Mouse (Mus musculus) liver, embryonic 14.5 days (tissue): ENCODE measurements around the gene Sash1. TPM values are rescaled to one million over a fixed set of nuclear protein-coding genes. Genes with fewer than 3 reads are reported as not detected.

Experiments used
- ATAC-seq: fragments of 200-750 bp; cut with Nextera tagmentation; 2 replicates; pipeline ENCODE4 v1.8.0; 2017; ENCODE audit warnings: moderate number of reproducible peaks, mild to moderate bottlenecking, moderate library complexity; ENCODE audit not compliant: insufficient read depth
- DNase-seq, 3 experiments: peaks; one replicate each; pipeline ENCODE4 v3.0.0-alpha.2; 2012 to 2013; ENCODE audit warnings: low read depth in 3 of 3, low spot score in 3 of 3
- H3K27ac ChIP-seq: fragments of 300-500 bp; sonication (generic); 2 replicates; pipeline ENCODE4 v1.5.1; 2014; ENCODE audit warnings: moderate library complexity, mild to moderate bottlenecking, control low read depth, inconsistent platforms
- H3K27me3 ChIP-seq: fragments of 300-500 bp; sonication (generic); 2 replicates; pipeline ENCODE4 v1.6.1; 2014; ENCODE audit warnings: mild to moderate bottlenecking, low read length, moderate library complexity; ENCODE audit not compliant: control insufficient read depth, insufficient read depth
- H3K36me3 ChIP-seq: fragments of 300-500 bp; sonication (generic); replicated peaks from 2 replicates; pipeline ENCODE4 v1.6.1; 2014; ENCODE audit warnings: low read depth; ENCODE audit not compliant: control insufficient read depth, insufficient read depth
- H3K4me1 ChIP-seq, 2 experiments: fragments of 200-500 bp in 1 of 2; fragments of 300-500 bp in 1 of 2; sonication (generic) in 1 of 2; replicated peaks; 2 replicates each; pipeline ENCODE4 v1.6.1; 2012 to 2014; ENCODE audit warnings: antibody characterized with exemption in 1 of 2, inconsistent platforms in 1 of 2, low read length in 1 of 2; ENCODE audit not compliant: control insufficient read depth in 2 of 2, insufficient read depth in 2 of 2
- H3K4me2 ChIP-seq: fragments of 300-500 bp; sonication (generic); 2 replicates; pipeline ENCODE4 v1.6.1; 2014; ENCODE audit warnings: low read depth, mild to moderate bottlenecking, control low read depth, moderate library complexity
- H3K4me3 ChIP-seq, 2 experiments: fragments of 200-500 bp in 1 of 2; fragments of 300-500 bp in 1 of 2; sonication (generic) in 1 of 2; 2 replicates each; pipeline ENCODE4 v1.5.1; 2012 to 2014; ENCODE audit warnings: low read depth in 2 of 2, low read length in 2 of 2, mild to moderate bottlenecking in 2 of 2, control low read depth in 1 of 2, inconsistent platforms in 1 of 2, moderate library complexity in 1 of 2; ENCODE audit not compliant: insufficient read depth in 1 of 2
- H3K9ac ChIP-seq: fragments of 300-500 bp; sonication (generic); replicated peaks from 2 replicates; pipeline ENCODE4 v1.6.1; 2014; ENCODE audit warnings: mild to moderate bottlenecking, control low read depth, moderate library complexity
- H3K9me3 ChIP-seq: fragments of 300-500 bp; sonication (generic); 2 replicates; pipeline ENCODE4 v1.6.1; 2016; ENCODE audit warnings: low read length, mixed read lengths; ENCODE audit not compliant: control insufficient read depth
- CTCF ChIP-seq: IDR thresholded peaks from 2 replicates; pipeline ENCODE4 v1.5.1; 2016; ENCODE audit warnings: antibody characterized with exemption, low read depth, control low read depth
- EP300 ChIP-seq: IDR thresholded peaks from 2 replicates; pipeline ENCODE4 v1.6.1; 2016; ENCODE audit warnings: antibody characterized with exemption, low read depth
- WGBS: fragments of 180-500 bp; shearing (Covaris S2); extraction: QIAGEN DNeasy Blood & Tissue Kit; methylation state at CpG from one replicate; pipeline ENCODE4 v1.1.7; 2014; ENCODE audit not compliant: insufficient replicate concordance; 5-methylcytosine and 5-hydroxymethylcytosine counted together
- polyA plus RNA-seq, 2 experiments: library from polyadenylated mRNA; depleted of rRNA in 1 of 2; stranded (reverse) in 1 of 2; unstranded in 1 of 2; fragments of >200 nt; fragmentation: Nextera tagmentation in 1 of 2; extraction: Ambion mirVana in 1 of 2; gene quantifications; 2 replicates each; pipeline versions ENCODE4 v1.2.1 to v1.2.3; 2012 to 2014

Gene Sash1
- polyA plus RNA-seq, 2 experiments = 0.32 to 1.4 TPM

DNA sequence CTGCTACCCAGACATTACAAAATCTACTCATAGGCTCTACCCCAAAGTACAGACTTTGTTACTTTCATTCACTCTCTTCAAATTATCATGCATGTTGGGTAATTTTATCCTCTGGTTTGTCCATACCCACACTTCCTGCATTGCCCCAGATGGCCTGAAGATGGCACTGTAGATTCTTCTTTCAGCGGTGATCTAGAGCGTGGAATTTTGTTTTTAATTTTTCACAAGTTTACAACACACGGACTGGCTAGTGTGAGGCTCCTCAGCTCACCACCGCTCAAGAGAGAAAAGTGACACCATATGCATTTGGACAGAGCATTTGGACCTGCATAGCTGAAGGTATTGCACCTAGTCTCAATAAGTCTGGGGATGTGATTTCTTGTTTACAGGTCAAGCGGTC is 93.5 kb downstream of the Sash1 start:
- TF ChIP-seq CTCF (peak; percentile 67), EP300 (no peak)
- Histone ChIP-seq H3K27me3 (no peaks in the 10 kb centered on the region), H3K4me2 (no peak overlapping the region), H3K9ac (no peak overlapping the region), H3K36me3 (no peaks in the 10 kb centered on the region), H3K4me1 (no peaks in the 10 kb centered on the region; a peak in 1 of 4 replicates), H3K4me3 (no peak overlapping the region), H3K9me3 (no peaks in the 10 kb centered on the region), H3K27ac (no peak overlapping the region)
- WGBS = 50% methylated on average over 5 of the region's 5 CpGs
- ATAC-seq (no peak), DNase-seq (peak in 1 of 3 experiments; percentile 13)

DNA sequence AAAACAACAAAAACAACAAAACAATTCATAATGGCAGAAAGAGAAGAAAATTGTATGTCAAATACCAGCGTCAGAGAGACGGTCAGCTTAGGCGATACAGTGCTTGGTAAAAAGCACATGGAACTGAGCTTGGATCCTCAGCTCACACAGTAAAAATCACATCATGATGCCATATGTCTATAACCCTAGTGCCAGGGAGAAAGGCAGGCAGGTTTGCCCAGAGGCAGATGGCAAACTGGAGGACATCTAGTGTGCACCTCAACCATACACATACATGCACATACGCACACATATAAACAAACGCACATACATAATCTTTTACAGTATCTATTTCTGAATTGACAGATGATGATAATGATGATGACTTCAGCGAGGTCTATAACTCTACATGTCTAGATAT is 96.8 kb downstream of the Sash1 start:
- H3K27me3 ChIP-seq = no peaks in the 10 kb centered on the region
- no peak for DNase-seq
- TF ChIP-seq EP300 = no peak
- no peak for TF ChIP-seq CTCF
- no peak overlapping the region for H3K4me3 ChIP-seq
- no peak overlapping the region for H3K27ac ChIP-seq
- no peak overlapping the region for H3K9ac ChIP-seq
- peaks cover 0 to 7% of the 10 kb centered on the region in 2 experiments; a peak in 3 of 4 replicates for H3K4me1 ChIP-seq
- H3K9me3 ChIP-seq = no peaks in the 10 kb centered on the region
- no peak overlapping the region for H3K4me2 ChIP-seq
- 81% methylated on average over 6 of the region's 6 CpGs for WGBS
- ATAC-seq = no peak
- no peaks in the 10 kb centered on the region for H3K36me3 ChIP-seq

DNA sequence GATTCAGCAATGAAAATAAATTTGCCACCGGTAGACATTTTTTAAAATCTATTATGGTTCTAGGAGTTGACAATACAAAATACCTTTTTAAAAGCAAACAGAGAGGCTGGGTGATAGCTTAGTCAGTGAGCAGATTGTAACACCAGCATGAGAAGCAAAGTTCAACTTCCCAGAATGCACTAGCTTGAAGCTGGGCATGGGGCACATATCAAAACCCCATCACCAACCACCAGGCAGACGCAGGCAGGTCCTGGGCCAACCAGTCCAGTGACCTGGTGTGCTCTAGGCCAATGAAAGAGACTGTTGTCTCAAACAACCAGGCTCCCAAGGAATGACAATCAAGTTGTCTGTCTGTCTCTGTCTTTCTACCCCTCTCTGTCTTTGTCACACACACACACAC is 98.6 kb downstream of the Sash1 start:
- 70% methylated on average over 2 of the region's 2 CpGs for WGBS
- DNase-seq (no peak), ATAC-seq (no peak)
- Histone ChIP-seq H3K27ac (no peak overlapping the region), H3K27me3 (no peaks in the 10 kb centered on the region), H3K4me3 (no peak overlapping the region), H3K9me3 (no peaks in the 10 kb centered on the region), H3K4me1 (peaks cover 0 to 7% of the 10 kb centered on the region in 2 experiments; a peak in 3 of 4 replicates), H3K9ac (no peak overlapping the region), H3K36me3 (no peaks in the 10 kb centered on the region), H3K4me2 (no peak overlapping the region)
- no peak for TF ChIP-seq EP300
- no peak for TF ChIP-seq CTCF

DNA sequence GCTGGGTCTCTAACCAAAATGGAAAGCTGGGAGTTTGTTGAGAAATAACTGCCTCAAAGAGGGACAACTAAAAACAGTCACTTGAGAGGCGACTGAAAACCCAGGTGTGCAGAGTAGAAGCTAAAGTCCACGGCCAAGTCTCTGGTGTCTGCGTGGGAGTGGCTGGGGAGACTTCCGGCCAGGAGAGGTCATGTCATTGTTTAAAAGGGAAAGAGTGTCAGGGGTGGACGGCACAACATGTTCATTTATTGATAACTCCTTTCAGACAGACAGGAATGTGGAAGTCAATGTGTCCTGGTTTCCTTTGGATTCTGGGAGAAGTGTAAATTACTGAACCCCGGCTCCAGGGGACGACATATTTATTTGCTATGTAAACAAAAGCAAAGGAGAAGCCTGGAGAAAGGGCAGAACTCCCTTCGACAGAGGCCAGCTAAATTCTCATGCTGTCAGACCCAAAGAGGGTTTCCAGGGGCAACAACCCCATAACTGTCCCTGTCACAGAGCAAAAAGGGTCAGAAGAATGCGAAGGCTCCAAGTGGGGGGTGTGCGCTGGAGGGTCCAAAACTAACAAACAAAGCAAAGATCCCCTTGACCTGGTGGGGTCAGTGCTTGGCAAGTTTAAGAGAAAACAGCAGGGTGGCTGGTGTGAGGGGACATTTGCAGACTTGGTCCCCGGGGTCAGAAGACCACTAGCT is 100.3 kb downstream of the Sash1 start:
- Histone ChIP-seq H3K4me1 (peaks cover 0 to 9% of the 10 kb centered on the region in 2 experiments; a peak in 3 of 4 replicates), H3K9ac (no peak overlapping the region), H3K36me3 (no peaks in the 10 kb centered on the region), H3K4me2 (no peak overlapping the region), H3K27ac (no peak overlapping the region), H3K9me3 (no peaks in the 10 kb centered on the region), H3K27me3 (no peaks in the 10 kb centered on the region), H3K4me3 (no peak overlapping the region)
- no peak for ATAC-seq
- TF ChIP-seq EP300 (no peak), CTCF (no peak)
- no peak for DNase-seq
- 59% methylated on average over 11 of the region's 11 CpGs for WGBS

DNA sequence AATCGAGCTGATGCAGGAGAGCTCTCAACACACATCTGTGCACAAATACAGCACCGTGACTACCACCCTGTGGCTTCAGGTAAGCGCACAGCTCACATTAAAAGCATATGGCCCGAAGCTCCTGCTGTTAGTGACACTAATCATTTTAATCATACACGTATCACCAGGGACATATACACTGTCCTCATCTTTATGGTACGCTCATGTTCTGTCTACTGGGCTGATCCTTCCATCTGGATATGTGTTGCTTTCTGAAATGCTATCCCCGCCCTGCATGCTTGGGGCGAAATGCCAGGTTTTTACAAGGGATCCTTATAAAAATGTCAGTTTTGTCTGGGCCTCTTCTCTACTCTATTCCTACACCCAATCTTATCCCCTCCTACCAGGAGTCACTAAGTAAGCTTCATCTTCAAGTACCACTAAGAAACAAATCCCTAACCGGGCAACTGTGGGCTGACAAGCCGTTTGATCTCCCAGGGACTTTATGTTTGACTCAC is 103.9 kb downstream of the Sash1 start:
- TF ChIP-seq CTCF = no peak
- no peak for TF ChIP-seq EP300
- Histone ChIP-seq H3K36me3 (no peaks in the 10 kb centered on the region), H3K27me3 (no peaks in the 10 kb centered on the region), H3K9me3 (no peaks in the 10 kb centered on the region), H3K4me2 (no peak overlapping the region), H3K4me3 (no peak overlapping the region), H3K27ac (no peak overlapping the region), H3K9ac (no peak overlapping the region), H3K4me1 (peaks cover 0 to 13% of the 10 kb centered on the region in 2 experiments)
- WGBS = 74% methylated on average over 10 of the region's 10 CpGs
- DNase-seq (no peak), ATAC-seq (no peak)
